Mouse (Mus musculus) liver, embryonic 16.5 days (tissue): ENCODE data around the gene Pmm2. TPM values are rescaled to one million over a fixed set of nuclear protein-coding genes. Genes with fewer than 3 reads are reported as not detected.

ENCODE experiments used
- ATAC-seq: fragments of 200-750 bp; cut with Nextera tagmentation; 2 replicates; pipeline ENCODE4 v1.8.0; 2017; ENCODE audit warnings: low read depth, mild to moderate bottlenecking, moderate number of reproducible peaks, moderate library complexity
- H3K27ac ChIP-seq: fragments of 300-500 bp; sonication (generic); 2 replicates; pipeline ENCODE4 v1.5.1; 2014; ENCODE audit warnings: mild to moderate bottlenecking, low read length
- H3K27me3 ChIP-seq: fragments of 300-500 bp; sonication (generic); 2 replicates; pipeline ENCODE4 v1.6.1; 2014; ENCODE audit warnings: low read depth, low read length, mixed read lengths; ENCODE audit not compliant: control insufficient read depth, insufficient read depth
- H3K36me3 ChIP-seq: fragments of 300-500 bp; sonication (generic); 2 replicates; pipeline ENCODE4 v1.6.1; 2014; ENCODE audit warnings: mild to moderate bottlenecking; ENCODE audit not compliant: control insufficient read depth, insufficient read depth
- H3K4me1 ChIP-seq: fragments of 300-500 bp; sonication (generic); 2 replicates; pipeline ENCODE4 v1.6.1; 2014; ENCODE audit warnings: low read depth, low read length, mixed read lengths; ENCODE audit not compliant: control insufficient read depth
- H3K4me2 ChIP-seq: fragments of 300-500 bp; sonication (generic); 2 replicates; pipeline ENCODE4 v1.6.1; 2014; ENCODE audit warnings: low read depth, low read length, mixed read lengths
- H3K4me3 ChIP-seq: fragments of 300-500 bp; sonication (generic); 2 replicates; pipeline ENCODE4 v1.5.1; 2014; ENCODE audit warnings: low read depth, mild to moderate bottlenecking, low read length
- H3K9ac ChIP-seq: fragments of 300-500 bp; sonication (generic); 2 replicates; pipeline ENCODE4 v1.6.1; 2014; ENCODE audit warnings: low read depth, low read length
- H3K9me3 ChIP-seq: fragments of 300-500 bp; sonication (generic); replicated peaks from 2 replicates; pipeline ENCODE4 v1.6.1; 2016; ENCODE audit warnings: low read length; ENCODE audit not compliant: control insufficient read depth
- WGBS: fragments of 180-500 bp; shearing (Covaris S2); extraction: QIAGEN DNeasy Blood & Tissue Kit; methylation state at CpG from one replicate; pipeline ENCODE4 v1.1.7; 2014; ENCODE audit not compliant: insufficient replicate concordance; 5-methylcytosine and 5-hydroxymethylcytosine counted together
- polyA plus RNA-seq: library from polyadenylated mRNA; unstranded; fragments of >200 nt; fragmentation: Nextera tagmentation; extraction: Ambion mirVana; gene quantifications from 2 replicates; pipeline ENCODE4 v1.2.1, GENCODE M21; 2015

The Pmm2 gene
- polyA plus RNA-seq, 1 experiment from 2014 or later: 29.5 TPM

DNA sequence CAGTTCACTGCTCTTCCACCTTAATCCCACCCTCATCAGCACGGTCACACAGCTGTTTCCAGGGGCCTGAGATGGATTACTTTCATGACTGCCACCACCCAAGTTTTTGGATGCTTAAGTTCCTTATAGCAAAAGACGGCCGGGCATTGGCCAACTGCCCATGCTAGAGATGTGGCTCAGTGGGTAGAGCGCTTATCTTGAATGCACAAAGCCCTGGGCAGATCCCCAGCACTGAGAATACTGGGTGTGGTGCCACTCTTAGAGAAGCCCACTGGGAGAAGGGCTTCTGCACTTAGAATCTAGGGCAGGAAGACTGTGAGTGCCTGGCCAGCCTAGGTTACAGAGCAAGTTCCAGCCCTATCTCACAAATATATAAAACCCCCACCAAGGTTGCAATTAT is 41.2 kb downstream of the Pmm2 start:
- Histone ChIP-seq H3K4me3 (no peak overlapping the region), H3K27me3 (no peaks in the 10 kb centered on the region), H3K9ac (peak overlapping the region; percentile 46), H3K9me3 (no peaks in the 10 kb centered on the region), H3K27ac (peak overlapping the region; percentile 85), H3K36me3 (no peaks in the 10 kb centered on the region; the same call in 1 of the 2 replicates), H3K4me2 (peak overlapping the region; percentile 34), H3K4me1 (peaks cover 63% of the 10 kb centered on the region)
- ATAC-seq: peak; percentile 48
- 33% methylated on average over 4 of the region's 4 CpGs for WGBS

DNA sequence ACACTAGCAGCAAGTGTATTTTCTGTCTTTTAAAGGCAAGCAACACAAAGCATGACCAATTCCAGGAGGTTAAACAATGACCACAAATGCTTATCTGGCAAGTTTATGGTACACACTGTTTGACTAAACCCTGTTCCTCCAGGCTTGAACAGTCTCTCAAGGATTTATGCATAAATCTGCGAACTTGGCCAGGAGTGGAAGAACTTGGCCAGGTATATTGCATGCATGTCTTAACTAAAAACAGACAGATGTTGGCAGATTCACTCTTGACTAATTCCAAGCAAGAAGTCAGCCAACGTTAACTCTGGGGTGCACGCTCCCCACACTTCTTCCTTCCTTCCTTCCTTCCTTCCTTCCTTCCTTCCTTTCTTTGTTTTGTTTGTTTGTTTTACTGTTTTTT is 42.3 kb downstream of the Pmm2 start:
- Histone ChIP-seq H3K36me3 (peaks cover 2% of the 10 kb centered on the region; the same call in 1 of the 2 replicates), H3K27me3 (no peaks in the 10 kb centered on the region), H3K4me1 (peaks cover 58% of the 10 kb centered on the region), H3K27ac (peak overlapping the region; percentile 46), H3K9ac (no peak overlapping the region), H3K4me3 (no peak overlapping the region), H3K9me3 (no peaks in the 10 kb centered on the region), H3K4me2 (no peak overlapping the region)
- no peak for ATAC-seq
- WGBS: 65% methylated on average over 3 of the region's 3 CpGs

DNA sequence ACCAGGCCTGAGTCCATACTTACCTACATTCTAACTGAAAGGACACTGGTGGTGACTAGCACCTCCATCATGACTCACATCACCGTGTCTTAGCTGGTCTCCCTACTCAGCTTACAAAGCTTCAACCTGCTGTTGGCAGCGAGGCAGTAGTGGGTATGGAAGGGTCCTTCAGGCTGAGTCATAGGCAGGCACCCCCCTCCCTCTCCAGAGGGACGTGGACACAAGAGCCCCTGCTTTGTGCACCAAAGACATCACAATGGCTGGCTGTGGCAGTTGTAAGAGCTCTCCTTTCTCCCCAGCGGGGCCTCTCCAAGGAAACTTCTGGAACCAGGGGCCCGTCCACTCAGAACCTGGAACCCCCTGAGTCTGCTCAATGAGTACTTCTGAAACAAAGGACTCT is 43.0 kb downstream of the Pmm2 start, which contains the start of gene Gm5767:
Gene Gm5767 (plus strand): TSS at position 301 of the 400 bp plus-strand sequence.
- H3K4me1 ChIP-seq: peaks cover 58% of the 10 kb centered on the region
- H3K9me3 ChIP-seq: no peaks in the 10 kb centered on the region
- no peak for ATAC-seq
- no peak within 1 kb of the TSS for H3K4me3 ChIP-seq
- no peak within 1 kb of the TSS for H3K9ac ChIP-seq
- H3K27ac ChIP-seq: peak within 1 kb of the TSS; percentile 46
- 78% methylated on average over 5 of the region's 5 CpGs for WGBS
- H3K4me2 ChIP-seq: no peak within 1 kb of the TSS
- H3K36me3 ChIP-seq: peaks cover 6% of the 10 kb centered on the region; the same call in 1 of the 2 replicates
- H3K27me3 ChIP-seq: no peaks in the 10 kb centered on the region

DNA sequence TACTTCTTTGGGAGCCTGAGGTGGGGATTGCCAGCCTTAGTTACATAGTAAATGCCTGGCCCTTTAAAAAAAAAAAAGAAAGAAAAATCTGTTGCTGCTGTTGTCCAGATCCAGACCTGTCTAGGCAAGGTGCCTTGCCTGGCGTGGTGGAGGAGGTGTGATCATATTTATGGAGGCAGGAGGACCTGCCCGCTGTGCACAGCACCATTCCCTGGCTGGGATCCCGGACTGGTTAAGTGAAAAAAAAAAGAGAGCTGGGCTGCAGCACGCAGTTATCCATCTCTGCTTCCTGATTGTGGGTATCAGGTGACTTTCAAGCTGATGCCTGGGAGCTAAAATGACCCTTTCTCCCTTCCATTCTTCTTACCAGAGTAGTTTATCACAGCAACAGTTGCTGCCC is 47.6 kb downstream of the Pmm2 start:
- no peak overlapping the region for H3K4me3 ChIP-seq
- 66% methylated on average over 4 of the region's 4 CpGs for WGBS
- H3K27me3 ChIP-seq: no peaks in the 10 kb centered on the region
- H3K27ac ChIP-seq: peak overlapping the region; percentile 96; the same call in 1 of the 2 replicates
- H3K9ac ChIP-seq: peak overlapping the region; percentile 40
- H3K36me3 ChIP-seq: peaks cover 27% of the 10 kb centered on the region
- H3K9me3 ChIP-seq: no peaks in the 10 kb centered on the region
- H3K4me1 ChIP-seq: peaks cover 55% of the 10 kb centered on the region
- no peak for ATAC-seq
- H3K4me2 ChIP-seq: no peak overlapping the region

DNA sequence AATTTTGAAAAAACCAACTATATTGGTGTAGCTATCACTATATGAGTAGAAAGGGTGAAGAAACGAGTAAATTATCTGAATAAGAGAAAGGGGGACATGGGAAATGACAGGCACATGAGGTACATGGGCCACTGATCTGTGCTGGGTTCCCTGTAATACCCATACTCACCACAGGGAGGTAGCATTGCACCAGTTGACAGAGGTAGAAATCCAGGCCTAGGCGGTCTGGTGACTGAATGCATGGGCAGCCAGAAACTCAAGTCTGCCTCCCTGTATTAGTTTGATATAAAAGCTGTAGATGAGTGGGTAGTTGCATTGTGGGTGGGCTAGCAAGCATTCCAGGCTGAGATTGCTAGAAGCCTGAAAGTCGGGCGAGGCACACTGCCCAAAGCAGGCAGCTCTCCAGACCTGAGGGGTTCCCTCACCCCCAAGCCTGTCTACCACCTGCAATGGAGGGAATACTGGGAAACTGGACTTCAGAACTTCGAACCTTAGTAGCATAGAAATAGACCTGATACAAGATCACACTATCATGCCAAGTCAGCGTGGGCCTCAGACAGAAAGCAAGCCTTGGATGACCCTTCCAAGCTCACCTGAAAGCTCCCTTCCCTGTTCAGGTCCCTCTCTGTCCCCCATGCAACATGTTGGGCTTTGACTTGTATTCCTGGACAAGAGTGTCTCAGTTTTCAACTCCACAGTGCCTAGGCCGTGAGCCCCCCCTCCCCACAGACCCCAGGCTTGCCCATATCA is 48.8 kb downstream of the Pmm2 start:
- Histone ChIP-seq H3K4me2 (peak overlapping the region; percentile 79), H3K9ac (peak overlapping the region; percentile 80), H3K36me3 (peaks cover 39% of the 10 kb centered on the region), H3K27ac (peak overlapping the region; percentile 96), H3K4me3 (peak overlapping the region; percentile 49), H3K4me1 (peaks cover 52% of the 10 kb centered on the region), H3K9me3 (no peaks in the 10 kb centered on the region), H3K27me3 (no peaks in the 10 kb centered on the region)
- 15% methylated on average over 7 of the region's 7 CpGs for WGBS
- ATAC-seq: peak; percentile 49

DNA sequence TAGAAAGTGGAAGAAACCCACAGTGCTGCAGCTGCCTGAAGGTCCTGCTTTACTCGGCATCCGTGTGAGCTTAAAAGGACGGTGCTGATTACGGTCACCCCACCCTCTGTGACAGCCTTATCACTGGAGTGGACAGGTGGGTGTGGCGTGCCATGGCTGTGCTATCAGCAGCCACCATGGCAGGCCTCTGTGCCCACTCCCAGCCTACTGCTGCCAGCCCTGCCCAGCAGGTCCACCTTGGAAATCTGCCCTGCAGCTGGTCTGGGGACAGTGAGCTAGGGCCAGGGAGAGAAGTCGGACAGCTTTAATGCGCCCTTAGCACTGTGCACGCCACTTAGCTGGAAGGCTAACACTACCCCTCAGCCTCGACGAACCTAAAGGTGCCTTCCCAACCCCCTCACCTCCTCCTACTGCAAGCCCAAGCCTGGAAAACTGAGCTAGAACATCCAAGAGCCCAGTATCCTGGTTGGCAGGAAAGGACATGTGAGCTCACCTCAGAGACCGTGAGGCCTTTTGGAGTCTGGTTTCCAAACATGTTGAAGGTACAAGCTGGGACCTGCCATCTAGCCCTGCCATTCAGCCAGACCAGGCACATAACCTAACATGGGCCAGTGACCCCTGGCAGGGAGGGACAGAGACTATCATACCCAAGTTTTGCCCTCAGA is 49.5 kb downstream of the Pmm2 start:
- WGBS: 25% methylated on average over 11 of the region's 11 CpGs
- Histone ChIP-seq H3K9me3 (no peaks in the 10 kb centered on the region), H3K27me3 (no peaks in the 10 kb centered on the region), H3K4me2 (peak overlapping the region; percentile 79), H3K36me3 (peaks cover 46% of the 10 kb centered on the region), H3K27ac (peak overlapping the region; percentile 96), H3K9ac (peak overlapping the region; percentile 80), H3K4me1 (peaks cover 52% of the 10 kb centered on the region), H3K4me3 (peak overlapping the region; percentile 49)
- peak; percentile 99 for ATAC-seq

DNA sequence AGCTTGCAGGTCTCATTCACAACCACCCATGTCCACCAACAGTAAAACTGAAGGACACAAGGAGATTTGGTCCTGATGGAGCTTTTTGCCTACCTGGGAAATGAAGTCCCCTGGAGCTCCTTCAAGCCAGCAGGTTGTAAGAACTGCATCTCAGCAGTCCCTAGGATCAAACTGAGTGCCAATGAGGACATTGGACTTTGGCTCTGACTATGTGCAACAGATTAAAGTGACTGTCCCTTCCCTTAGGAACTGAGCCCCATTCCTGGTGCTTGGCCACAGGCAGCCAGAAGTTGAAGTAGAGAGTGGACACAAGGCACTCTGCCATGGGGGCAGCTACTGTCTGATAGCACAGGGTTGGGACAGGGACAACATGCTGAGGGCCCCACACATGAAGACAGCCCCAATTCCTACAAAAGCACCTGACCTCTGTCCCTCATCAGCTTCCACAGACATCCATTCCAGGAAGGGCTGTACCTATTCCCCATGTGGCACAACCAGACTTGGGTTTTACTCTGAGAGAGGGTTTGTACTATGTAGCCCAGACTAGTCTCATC is 50.2 kb downstream of the Pmm2 start:
- Histone ChIP-seq H3K27ac (peak overlapping the region; percentile 93), H3K4me1 (peaks cover 52% of the 10 kb centered on the region), H3K36me3 (peaks cover 52% of the 10 kb centered on the region), H3K9ac (peak overlapping the region; percentile 63), H3K4me2 (peak overlapping the region; percentile 54), H3K9me3 (no peaks in the 10 kb centered on the region), H3K27me3 (no peaks in the 10 kb centered on the region), H3K4me3 (no peak overlapping the region)
- no peak for ATAC-seq

DNA sequence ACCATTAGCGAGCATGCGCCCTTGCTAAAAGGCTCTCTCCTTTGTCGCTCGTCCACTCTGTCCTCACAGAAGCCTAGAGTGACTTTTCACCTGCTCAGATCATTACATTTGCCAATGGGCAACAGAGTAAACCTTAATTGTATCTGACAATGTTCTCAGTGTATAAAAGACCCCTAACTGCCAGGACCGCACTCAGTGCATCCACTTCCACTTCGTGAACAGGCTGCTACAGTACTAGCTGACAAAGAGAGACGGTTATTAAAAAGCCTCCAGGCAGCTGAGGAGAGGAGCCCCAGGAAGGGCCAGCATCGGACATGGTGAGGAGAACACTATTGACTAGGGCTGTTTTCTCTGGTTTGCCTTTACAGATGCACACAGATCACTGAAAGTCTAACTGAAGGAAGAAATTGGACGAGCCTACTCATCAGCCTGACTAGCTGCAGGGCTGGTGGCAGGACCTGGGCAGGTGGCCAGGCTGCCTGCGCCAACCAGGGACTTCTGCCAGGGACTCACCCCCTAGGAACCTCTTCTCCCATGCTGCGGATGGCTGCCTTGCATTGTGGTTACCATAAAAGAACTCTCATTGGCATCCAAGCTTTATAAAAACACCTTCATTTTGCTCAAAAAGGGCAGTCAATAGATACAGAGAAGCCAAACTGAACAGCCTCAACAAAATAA is 52.6 kb downstream of the Pmm2 start:
- Histone ChIP-seq H3K4me2 (no peak overlapping the region), H3K4me3 (no peak overlapping the region), H3K9ac (no peak overlapping the region), H3K4me1 (peaks cover 43% of the 10 kb centered on the region), H3K27ac (peak overlapping the region; percentile 47), H3K36me3 (peaks cover 69% of the 10 kb centered on the region), H3K9me3 (no peaks in the 10 kb centered on the region), H3K27me3 (no peaks in the 10 kb centered on the region)
- no peak for ATAC-seq
- WGBS: 93% methylated on average over 11 of the region's 11 CpGs
